Mouse (Mus musculus): ENCODE measurements at regions not wholly inside any gene's neighbourhood (a gene's known extent, or its start where the extent isn't known, plus 50 kb on each side); places are given as distances from the start of the nearest gene placed in this dataset.
"Not testable (repeated sequence)": the region's sequence is repeated elsewhere in the genome, so short reads cannot be mapped to it uniquely, and the experiment has no call there.

DNA sequence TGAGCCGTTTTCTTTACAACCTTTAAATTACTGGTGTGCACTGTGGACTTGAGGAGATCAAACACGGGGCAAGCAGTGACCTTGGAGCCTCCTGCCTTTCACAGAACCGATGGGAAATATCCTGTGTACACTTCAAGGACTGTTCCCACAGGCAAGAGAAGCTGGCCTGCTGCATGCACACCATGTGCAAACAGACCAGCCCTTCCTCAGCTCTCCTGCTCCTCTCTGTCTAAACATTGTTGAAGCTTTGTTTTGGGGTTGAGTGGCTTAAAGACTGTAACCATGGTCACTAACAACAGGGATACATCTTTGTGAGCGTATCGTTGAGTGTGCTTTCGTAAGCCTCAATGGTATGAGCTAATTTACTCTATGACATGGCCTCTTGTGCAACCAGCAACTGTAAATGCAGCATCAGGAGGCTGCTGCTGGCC, 50.2 kb upstream of the Agps start:
- DNase-seq (ENCODE audit: low spot score): peak; percentile 87

DNA sequence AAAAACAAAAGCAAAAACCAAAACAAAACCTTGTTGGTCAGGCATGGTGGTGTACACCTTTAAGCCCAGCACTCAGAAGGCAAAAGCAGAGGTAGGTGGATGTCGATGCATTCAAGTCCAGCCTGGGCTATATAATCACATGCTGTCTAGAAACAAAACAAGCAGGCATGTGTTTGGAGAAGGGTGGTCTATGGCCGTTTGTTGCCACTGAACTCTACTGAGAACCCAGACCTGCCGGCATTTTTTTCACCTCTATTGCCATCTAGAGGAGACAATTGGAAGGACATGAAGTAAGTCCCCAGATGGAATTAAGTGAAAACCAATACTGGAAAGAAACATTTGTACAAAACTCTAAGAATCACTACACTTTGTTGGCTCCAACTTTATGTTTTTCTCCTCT, 50.9 kb upstream of the Agps start:
- peak; percentile 78 for DNase-seq (ENCODE audit: low spot score)

DNA sequence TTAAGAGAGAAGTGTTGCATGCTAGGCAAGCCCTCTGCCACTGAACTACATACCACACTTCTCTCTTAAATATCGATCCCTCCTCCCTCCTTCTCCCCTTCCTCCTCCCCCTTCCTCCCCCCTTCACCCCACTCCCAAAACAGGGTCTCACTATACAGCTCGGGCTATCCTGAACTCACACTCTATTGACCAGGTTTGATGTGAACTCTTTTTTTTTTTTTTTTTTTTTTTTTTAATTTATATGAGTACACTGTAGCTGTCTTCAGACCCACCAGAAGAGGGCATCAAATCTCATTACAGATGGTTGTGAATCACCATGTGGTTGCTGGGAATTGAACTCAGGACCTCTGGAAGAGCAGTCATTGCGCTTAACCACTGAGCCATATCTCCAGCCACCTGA, 53.3 kb upstream of the Agps start:
- DNase-seq (ENCODE audit: low spot score): not testable (repeated sequence)

DNA sequence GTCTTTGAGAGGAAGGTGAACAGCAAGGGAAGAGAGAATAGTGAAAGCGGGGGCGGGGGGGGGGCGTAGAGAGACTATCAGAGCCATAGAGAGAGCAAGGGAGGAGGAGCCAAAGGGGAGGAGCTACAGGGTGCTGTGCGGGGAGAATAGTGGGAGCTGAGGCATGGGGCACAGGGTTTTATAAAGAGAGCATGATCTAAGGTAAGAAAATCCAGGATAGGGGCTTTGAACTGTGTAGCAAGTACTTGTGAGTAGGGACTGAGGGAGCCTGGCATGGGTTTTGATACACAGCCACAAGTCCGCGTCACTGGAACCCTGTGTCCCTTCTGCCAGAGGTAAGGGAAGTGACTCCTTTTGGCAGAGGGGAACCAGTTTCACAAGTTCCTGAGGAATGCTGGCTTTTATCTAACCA, 54.9 kb upstream of the Agps start:
- peak; percentile 88 for DNase-seq (ENCODE audit: low spot score)

DNA sequence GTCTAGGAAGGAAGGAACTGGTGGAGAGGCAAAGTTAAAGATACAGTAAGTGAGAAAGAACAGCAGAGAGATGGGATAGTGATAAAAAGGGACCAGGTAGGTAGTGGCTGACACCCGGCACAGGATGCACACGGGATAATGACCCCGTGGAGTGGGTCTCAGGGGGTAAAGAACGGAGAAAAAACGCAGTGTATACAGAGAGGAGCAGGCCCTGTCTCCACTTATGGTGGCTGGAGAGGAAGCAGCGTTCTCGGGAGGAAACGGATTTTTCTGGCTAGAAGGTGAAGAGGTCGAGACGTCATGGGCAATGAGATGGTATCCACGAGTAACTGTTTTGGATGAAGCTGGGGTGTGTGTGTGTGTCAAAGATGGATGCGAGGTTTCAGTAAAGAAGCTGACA, 55.4 kb upstream of the Agps start:
- no peak for DNase-seq (ENCODE audit: low spot score)

DNA sequence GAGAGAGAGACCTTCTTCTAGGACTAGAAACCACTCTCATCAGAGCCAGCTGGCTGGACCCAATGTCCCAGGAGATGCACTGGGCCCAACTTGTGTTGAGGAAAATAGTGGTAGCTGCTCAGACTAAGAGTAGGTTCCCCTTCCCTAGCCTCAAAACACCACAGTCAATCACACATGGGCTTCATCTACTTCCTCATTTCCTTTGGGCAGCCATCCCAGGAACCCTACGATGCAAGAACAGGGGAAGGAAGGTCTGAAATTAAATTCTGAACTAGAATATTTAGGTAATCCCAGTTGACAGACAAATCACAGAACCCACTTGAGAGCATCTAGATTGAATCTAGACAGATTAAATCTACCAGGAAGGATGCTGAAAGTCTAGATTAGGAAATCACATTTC, 56.8 kb upstream of the Agps start:
- DNase-seq (ENCODE audit: low spot score): no peak

DNA sequence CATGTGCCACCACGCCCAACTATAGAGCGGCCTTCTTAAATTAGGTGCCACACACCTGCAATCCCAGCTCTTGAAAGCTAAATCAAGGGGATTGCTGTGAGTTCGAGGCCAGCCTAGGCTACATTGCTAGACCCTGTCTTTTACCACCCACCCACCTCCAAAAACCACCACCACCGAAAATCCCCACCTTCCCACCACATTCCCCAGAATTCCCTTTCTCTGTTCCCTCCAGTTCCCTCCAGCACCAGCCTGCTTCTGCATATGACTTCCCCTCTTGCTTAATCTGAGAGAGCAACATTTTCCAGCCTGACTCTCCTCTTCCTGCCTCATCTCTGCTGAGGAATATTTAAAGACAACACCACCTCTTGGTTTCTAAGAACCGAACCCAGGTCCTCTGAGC, 58.5 kb upstream of the Agps start:
- no peak for DNase-seq (ENCODE audit: low spot score)

DNA sequence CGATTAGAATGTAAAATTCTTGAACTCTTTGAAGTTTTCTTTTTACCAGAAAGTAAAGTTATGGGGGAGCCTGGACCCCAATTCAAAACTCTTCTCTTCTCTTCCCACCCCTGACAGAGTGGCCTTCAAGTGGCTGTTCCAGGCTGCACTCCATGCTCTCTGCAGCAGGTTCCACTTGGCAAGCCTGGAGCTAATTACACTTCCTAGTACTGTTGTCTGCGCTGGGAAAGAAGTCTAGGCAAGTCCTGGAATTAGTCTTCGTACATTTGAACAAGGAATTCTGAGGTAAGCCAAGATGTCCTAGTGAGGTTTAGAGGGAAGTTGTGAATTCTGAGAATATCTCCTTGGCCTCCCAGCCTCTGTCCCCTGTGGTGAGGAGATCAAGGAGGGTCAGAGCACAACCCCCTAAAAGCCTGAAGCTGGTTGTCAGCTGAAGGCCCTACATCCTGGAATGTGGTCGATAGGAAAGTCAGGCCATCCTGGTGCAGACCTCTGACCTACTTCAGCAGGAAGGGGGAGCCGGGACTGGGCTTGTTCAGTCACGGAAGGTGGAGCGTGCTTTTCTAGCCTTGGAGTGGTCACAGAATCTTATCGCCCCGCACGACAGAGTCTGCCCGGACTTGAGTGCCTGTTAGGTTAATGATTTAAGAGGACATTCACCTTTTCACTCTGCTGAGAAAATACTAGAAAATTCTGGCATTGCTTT, 59.6 kb upstream of the Agps start:
- peak; percentile 82 for DNase-seq (ENCODE audit: low spot score)

DNA sequence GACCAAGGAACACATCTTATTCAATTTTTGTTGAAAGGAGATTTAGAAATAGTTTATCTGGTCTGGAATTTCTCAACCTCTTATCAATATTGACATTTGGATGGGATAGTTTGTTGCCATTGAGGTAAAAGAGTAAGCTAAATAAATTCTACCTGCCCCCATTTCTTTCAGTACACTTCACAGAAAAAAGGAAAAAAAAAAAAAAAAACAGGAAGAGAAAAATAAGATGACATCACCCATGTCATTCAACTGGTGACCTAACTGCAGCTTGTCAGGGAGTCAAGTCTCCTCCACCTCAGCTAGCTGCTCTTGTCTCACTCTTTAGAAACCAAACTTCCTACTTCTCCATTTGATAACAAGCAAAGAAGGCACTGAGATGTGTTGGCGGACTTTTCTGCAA, 61.3 kb upstream of the Agps start:
- no peak for DNase-seq (ENCODE audit: low spot score)

DNA sequence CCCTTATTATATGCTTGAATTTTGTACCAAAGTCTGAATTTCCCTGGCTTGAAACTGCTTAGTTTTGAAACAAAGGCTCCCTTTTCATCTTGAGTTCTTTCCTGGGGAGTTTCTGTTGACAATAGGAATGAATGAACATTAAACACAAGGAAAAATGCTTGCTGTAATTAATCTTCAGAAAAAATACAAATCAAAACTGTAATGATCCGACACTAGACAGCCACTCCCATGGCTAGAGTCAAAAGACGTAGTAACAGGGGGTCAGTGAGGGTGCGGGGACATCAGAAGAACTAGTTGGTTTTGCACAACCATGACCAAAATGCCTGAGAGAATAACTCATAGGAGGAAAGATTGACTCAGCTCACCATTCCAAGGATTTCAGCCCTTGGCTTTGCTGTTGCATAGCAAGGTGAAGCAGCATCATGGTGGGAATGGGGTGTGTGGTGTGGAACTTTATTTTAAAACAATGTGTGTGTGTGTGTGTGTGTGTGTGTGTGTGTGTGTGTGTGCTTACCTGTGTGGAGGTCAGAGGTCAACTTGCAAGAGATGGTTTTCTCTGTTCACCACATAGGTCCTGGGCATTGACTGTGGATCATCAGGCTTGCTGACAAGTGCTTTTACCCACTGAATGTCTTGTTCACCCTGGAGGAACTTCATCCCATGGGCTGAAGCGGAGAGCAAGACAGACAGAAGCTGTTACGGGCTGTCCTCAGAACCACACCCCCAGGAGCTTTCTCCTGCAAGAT, 63.2 kb upstream of the Agps start:
- no peak for DNase-seq (ENCODE audit: low spot score)

DNA sequence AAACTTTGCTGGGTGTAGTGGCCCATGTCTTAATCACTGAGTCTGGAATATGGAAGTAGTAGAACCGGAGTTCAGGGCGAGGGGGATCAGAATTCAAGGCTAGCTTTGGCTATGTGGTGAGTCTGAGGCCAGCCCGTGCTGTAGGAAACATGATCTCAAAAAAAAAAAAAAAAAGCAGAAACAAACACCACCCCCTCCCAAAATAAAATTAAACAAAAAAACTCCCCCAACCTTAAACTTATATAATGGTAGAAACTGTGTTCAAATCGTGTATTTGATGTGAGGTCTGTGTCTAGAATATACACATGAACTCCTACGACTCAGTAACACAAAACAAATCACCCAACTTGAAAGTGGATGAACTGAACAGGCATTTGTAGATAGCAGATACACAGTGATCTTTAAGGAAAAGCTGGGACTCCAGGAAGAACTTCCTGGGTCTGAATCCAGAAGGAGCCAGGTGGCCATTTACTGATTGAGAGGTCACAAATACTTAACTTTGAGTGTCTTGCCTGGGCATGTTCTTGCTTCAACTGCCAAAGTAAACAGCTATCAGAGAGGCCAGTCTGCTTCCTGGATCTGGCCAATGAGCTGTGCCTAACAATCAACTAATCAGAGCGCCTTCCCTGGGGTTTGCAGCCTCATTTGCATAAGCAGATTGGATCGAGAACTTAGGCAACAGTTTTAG, 63.6 kb upstream of the Nfe2l2 start:
- peak; percentile 84 for DNase-seq (ENCODE audit: low spot score)

DNA sequence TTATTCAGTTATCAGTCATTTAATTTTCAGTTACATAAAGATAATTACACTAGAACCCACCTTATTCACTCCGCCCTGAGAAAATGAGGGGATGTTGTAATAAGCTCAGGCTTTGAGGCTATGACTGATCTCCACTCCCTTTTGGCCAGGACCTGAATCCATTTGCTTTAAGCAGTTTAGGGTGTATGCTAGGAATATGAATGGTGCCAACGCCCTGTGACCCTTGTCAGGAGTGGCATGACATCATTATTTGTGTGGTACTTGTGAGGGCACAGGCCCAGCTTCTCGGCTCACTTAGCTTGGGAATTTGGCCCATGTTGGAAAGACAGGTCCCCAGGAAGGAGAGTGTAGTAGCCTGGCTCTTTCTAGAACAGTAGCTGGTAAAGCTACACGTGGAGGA, 61.0 kb upstream of the Nfe2l2 start:
- peak; percentile 83 for DNase-seq (ENCODE audit: low spot score)

DNA sequence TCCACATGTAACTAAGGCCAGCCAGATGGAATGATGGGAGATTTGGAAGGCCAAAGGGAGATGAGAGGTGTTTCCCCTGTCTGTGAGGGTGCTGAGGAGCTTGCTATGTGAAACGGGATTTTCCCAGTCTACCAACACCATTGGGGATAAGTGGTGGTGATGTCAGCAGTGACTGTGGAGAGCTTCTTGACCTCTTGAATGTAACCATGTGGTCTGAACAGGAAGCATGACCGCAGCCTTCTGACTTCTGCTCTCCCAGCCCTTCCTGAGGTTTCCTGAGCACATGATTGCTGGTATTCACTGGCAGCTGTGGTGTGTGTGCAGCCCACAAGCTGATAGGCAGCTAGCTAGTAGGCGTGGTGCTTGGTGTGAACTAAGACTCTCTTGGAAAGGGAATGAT, 58.8 kb upstream of the Nfe2l2 start:
- DNase-seq (ENCODE audit: low spot score): peak; percentile 90

DNA sequence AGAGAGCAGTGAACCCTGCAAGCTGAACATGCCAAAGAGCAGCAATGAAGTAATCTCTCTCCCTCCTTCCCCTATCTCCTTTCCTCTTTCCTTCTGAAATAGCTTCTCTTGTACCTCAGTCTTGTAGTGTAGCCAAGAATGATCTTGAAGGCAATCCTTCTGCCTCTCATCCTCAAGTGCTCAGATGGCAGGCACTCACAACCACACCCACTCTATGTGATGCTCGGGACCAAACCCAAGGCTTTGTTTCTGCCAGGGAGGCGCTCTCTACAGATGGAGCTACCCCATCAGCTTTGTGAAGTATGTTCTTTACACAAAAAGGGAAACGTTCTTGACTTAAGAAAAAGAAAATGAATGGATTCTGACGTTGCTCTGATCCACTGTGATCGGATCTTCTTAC, 57.6 kb upstream of the Nfe2l2 start:
- DNase-seq (ENCODE audit: low spot score): no peak

DNA sequence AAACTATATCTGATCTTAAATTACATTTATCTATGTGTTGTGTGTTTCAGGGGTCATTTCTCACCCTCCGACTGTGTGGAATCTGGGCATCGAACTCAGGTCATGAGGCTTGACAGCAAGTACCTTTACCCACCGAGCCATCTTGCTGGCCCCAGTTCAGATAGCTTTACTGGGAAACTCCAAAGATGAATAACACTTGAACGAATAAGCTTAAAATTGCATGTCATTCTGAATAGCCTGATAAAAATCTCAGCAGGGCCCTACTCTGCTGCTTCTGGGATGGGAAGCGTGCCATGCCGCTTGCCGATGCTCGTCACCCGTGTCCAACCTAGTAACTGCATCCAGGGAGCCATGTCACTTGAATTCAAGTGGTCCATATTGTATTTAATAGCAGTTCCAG, 57.2 kb upstream of the Nfe2l2 start:
- DNase-seq (ENCODE audit: low spot score): no peak

DNA sequence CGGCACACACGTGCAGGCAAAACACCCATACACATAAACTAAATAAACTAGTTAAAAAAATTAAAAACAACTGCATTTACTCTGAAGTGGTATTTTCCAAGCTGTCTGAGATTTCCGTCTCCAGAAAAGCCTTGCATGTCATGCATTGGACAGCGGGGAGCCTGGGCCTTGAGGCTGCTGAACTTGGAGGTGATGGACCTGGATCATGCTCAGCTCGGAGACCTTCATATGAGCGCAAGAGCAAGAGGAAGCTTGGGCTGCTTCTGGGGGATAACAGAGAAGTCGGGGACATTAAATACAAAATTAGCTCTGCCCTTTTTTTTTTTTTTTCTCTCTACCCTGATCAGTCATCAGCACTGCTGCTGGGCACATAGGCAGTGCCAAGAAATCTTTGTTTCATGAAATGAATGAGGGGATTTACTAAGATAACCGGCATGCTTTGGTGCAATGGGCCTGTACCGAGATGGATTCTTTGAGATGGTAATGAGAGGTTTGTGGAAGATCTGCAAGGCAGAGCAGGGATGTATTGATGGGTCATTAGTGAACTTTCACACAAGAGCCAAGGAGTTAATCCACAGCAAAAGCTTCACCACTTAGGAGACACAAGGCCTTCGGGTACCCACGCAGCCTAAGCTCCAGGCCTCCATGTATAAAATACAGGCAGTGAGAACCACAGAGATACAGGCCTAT, 54.9 kb upstream of the Nfe2l2 start:
- no peak for DNase-seq (ENCODE audit: low spot score)

DNA sequence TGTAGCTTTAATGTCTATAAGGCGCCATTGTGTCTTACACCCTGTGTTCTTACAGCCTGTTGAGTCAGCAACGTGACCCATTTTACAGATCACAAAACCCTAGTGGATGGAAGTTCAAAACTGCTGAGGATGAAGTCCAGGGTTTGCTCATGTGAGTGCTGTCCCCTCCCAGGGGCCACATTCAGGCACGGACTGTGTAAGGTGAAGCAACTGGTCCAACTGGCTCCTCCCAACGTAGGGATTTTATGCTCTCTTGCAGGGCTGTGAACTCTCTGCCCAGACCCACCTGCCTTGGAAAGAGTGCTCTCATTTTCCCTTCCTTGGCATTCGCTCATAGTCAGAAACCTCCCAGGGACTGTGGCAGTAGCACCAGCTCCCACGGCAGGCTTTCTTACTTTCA, 53.8 kb upstream of the Nfe2l2 start:
- no peak for DNase-seq (ENCODE audit: low spot score)

DNA sequence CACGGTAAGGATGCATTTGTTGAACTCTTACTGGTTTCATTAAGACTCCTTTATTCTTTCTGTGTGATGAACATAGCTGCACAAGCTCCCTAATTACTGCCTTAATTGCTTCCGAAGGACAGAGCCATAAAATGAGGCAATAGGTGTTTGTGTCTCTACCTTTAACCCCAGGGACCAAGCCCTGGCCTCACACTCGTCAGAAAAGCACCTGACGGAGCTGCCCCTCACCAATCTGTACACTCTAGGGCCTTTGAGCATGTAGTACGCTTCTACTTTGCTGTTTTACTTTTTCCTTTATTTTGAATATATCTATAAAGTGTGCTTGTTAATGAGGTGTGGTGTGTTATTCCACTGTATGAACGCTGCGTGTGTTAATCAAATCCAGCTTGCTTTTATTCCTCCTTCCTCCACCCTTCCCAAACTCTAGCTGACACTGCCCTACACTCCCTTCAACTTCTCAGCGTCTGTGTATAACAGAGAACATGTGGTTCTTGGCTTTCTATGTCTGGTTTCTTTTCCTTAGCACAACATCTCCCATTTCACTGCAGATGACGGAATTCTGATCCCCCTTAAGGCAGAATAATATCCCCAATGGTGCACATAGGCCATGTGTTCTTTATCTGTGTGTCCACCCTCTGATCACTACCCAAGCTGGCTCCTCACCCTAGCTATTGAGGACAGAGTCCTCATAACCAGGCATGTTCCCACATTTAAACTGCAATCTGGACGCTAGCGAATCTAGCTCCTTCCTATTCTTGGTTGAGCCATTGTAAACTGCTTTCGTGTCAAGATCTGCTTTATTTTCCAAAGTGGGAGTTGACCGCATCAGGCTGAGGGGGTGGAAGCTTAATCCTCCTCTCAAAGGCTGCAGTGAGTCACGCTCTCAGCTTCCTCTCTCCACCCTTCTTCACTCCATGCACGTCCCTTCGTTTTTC, 52.5 kb upstream of the Nfe2l2 start:
- no peak for DNase-seq (ENCODE audit: low spot score)

DNA sequence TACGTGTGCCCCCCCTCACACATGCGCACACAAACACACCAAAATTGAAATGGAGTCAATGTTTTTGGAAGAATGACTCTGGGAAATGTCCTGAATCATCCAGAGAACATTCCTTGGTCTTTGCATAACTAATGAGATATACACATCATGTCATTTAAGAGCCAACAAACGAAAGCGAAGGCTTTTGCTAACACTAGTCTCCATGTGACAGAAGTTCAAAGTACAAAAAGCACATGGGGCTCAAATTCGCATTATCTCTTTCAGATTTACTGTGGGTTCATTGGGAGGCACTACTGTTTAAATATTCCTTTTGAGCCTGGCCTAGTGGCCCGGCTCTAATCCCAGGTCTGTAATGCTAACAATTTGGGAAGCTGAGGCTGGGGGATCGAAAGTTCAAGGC, 50.2 kb upstream of the Nfe2l2 start:
- DNase-seq (ENCODE audit: low spot score): no peak
